Mouse (Mus musculus): ENCODE data around the gene Hist1h2ac. TPM values are rescaled to one million over a fixed set of nuclear protein-coding genes. Genes with fewer than 3 reads are reported as not detected.
A peak's percentile ranks its signal among the peaks of the same experiment; 100 is the strongest.

Hist1h2ac gene
- polyA plus RNA-seq, 2 experiments from 2014 or later, result 0.51 to 0.74 TPM

- no peak for ATAC-seq
These were observed 16.0 kb upstream of the Hist1h2ac start for GRCm38 (mm10) chr13:23699767-23700166.

- no peak for ATAC-seq
These were observed 15.2 kb upstream of the Hist1h2ac start for GRCm38 (mm10) chr13:23698996-23699395.

GRCm38 (mm10) chr13:23698300-23698693 lies 14.5 kb upstream of the Hist1h2ac start, which contains the start of gene Hist1h4c:
TSS of gene Hist1h4c (minus strand) at chr13:23698454.
- ATAC-seq, result peak; percentile 86

GRCm38 (mm10) chr13:23697491-23698299 lies 13.9 kb upstream of the Hist1h2ac start:
- ATAC-seq, result peak; percentile 31

- ATAC-seq, result no peak
These were observed 12.3 kb upstream of the Hist1h2ac start for GRCm38 (mm10) chr13:23696061-23696474.

GRCm38 (mm10) chr13:23695514-23695913 lies 11.8 kb upstream of the Hist1h2ac start, which contains the start of gene Hist1h1t:
TSS of gene Hist1h1t (plus strand) at chr13:23695814.
- ATAC-seq, result no peak

- ATAC-seq, result no peak
These were observed 11.2 kb upstream of the Hist1h2ac start for GRCm38 (mm10) chr13:23694956-23695355.

- ATAC-seq, result no peak
These were observed 10.2 kb upstream of the Hist1h2ac start for GRCm38 (mm10) chr13:23693856-23694440.

- no peak for ATAC-seq
These were observed 5.7 kb upstream of the Hist1h2ac start for GRCm38 (mm10) chr13:23689459-23689858.

GRCm38 (mm10) chr13:23688956-23689355 lies 5.2 kb upstream of the Hist1h2ac start:
- no peak for ATAC-seq

GRCm38 (mm10) chr13:23687907-23688306 lies 4.2 kb upstream of the Hist1h2ac start:
- ATAC-seq, result no peak

- no peak for ATAC-seq
These were observed 3.4 kb upstream of the Hist1h2ac start for GRCm38 (mm10) chr13:23687181-23687580.

- no peak for ATAC-seq
These were observed 2.2 kb upstream of the Hist1h2ac start for GRCm38 (mm10) chr13:23685966-23686365.

- ATAC-seq, result no peak
These were observed 1.5 kb upstream of the Hist1h2ac start for GRCm38 (mm10) chr13:23685121-23685861.

GRCm38 (mm10) chr13:23684295-23684945 lies 672 bp upstream of the Hist1h2ac start:
- ATAC-seq, result peak; percentile 48

- peak; percentile 6 for ATAC-seq
These were observed 597 bp downstream of the Hist1h2ac start for GRCm38 (mm10) chr13:23682947-23683754.

- ATAC-seq, result no peak
These were observed 1.2 kb downstream of the Hist1h2ac start for GRCm38 (mm10) chr13:23682623-23682946.

- no peak for ATAC-seq
These were observed 1.7 kb downstream of the Hist1h2ac start for GRCm38 (mm10) chr13:23681990-23682582.

- ATAC-seq, result no peak
These were observed 21.2 kb downstream of the Hist1h2ac start for GRCm38 (mm10) chr13:23662536-23662935.

- ATAC-seq, result no peak
These were observed 23.9 kb downstream of the Hist1h2ac start for GRCm38 (mm10) chr13:23659636-23660366.
